Mouse (Mus musculus) left cerebral cortex, postnatal 10 days (tissue): ENCODE data around the gene Mta3. TPM values are rescaled to one million over a fixed set of nuclear protein-coding genes. Genes with fewer than 3 reads are reported as not detected.

ENCODE experiments used
- DNase-seq, 2 experiments: peaks; one replicate each; pipeline ENCODE4 v3.0.0; 2021 to 2022; ENCODE audit warnings: low spot score in 2 of 2, mixed read lengths in 1 of 2; ENCODE audit errors: extremely low spot score in 1 of 2
- intact Hi-C: fragments of 180-260 bp; cut with DNase I; formaldehyde crosslinking; loops from one replicate; pipeline ENCODE4 v1.15.1; 2025
- total RNA-seq, 2 experiments: library from RNA; stranded (reverse); gene quantifications; 2 replicates each; pipeline ENCODE4 v1.2.3; 2021

Gene Mta3
- total RNA-seq, 2 experiments from 2014 or later: 57.6 to 65.6 TPM

DNA sequence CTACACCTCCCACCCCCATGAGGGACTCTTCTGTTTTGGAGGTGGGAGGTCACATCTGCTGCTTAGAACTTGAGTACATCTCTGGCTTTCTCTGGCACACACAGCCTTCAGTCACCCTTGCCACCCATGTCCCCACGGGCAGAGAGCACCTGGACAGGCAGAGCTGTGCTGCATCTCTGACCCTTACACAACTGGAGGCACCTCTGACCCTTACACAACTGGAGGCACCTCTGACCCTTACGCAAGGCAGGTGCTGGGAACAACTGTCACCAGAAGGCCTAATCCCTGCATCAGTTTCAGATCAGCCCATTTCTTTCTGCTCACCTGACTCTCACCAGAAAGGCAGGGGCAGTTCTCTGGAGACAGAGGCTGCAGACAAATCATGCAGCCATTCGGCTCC, 130.1 kb downstream of the Mta3 start:
- intact Hi-C loops: no loop called here
- peak in 1 of 2 experiments; percentile 20 for DNase-seq

DNA sequence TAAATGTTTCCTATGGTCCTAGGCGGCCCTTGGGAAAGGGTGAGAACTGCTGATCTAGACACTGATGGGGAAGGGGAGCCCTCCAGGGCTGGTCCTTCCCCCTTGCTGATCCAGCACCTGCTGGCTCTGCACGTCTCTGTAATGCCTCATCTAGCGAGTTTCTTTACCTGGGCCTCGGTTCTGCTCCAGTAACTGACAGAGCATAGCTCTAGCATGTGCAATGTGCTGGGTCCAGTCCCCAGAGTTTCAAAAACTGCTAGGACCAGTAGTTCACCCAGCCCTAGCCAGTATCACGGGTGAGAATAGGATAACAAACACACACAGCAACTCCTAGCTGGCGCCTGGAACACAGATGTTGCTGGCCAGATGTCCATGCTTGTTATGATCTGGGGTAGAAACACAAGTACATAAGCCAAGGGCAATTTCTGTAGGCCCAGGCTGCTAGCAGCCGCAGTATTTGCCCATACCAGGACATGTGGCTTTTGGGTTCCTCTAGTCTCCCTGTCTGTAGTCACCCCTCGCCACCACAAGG, 131.8 kb downstream of the Mta3 start:
- DNase-seq: no peak
- intact Hi-C loops: no loop called here

- peak in 1 of 2 experiments; percentile 23 for DNase-seq
- intact Hi-C loops: no loop called here
Measured at GRCm38 (mm10) chr17:83839132-83839531, 133.2 kb downstream of the Mta3 start.

- no peak for DNase-seq
- intact Hi-C loops: no loop called here
Measured at GRCm38 (mm10) chr17:83841011-83841410, 135.0 kb downstream of the Mta3 start.

DNA sequence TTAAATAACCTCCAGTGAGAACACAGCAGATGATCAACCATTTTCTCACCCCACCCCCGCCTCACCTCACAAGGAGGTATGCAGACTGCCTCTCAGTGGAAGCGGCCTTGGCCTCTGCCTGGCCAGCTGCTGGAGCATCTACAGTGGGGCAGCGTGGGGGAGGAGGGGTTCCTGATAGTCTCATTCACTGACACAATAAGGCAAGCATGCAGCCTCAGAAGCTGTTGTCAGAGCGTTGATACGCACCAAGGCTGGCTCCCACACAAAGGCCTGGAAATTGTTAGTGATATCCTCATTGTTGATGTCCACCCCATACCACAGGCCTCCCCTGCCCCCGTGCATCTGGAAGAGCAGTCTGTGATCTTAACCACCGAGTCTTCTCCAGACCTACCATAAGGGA, 137.8 kb downstream of the Mta3 start:
- DNase-seq: no peak
- intact Hi-C loops: no loop called here

DNA sequence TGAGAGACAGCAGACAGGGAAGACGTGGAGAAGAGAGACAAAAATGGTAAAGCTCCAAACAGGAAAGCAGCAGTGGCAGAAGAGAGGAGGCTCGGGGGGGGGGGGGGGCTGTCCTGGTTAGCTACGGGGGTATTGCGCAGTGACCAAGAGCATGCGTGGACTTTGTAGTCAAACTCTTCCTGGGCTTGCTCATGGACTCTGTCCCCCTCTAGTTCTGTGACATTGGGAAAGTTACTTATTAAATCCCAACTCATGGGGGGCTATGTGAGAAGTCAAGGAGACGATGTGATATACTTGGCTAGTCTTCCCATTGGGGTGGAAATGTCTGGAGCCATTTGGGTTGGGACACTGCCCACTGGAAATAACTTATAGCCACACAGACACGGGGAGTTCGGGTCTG, 139.6 kb downstream of the Mta3 start:
- no peak for DNase-seq
- intact Hi-C loops: no loop called here

- intact Hi-C loops: no loop called here
- no peak for DNase-seq
Measured at GRCm38 (mm10) chr17:83846301-83847021, 140.5 kb downstream of the Mta3 start.

GRCm38 (mm10) chr17:83847100-83847499, 141.1 kb downstream of the Mta3 start:
- intact Hi-C loops: no loop called here
- no peak for DNase-seq

DNA sequence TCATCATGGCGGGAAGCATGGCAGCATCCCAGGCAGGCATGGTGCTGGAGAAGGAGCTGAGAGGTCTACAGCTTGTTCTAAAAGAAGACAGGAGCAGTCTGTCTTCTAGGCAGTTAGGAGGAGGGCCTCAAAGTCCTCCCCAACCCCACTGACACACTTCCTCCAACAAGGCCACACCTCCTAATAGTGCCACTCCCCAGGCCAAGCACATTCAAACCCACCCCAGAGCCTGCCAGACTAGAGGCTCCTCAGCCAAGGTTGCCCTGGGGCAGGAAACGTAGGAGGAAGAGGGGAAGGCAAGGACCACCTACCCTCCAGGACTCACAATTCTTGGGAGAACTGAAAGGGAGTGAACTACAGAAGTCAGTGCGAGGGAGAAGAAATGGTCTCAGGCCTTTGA, 141.9 kb downstream of the Mta3 start, which contains the start of gene Haao:
Gene Haao, minus strand, starts transcription at position 149 of the 400 bp plus-strand sequence.
- intact Hi-C loops: no loop called here
- DNase-seq: no peak

- intact Hi-C loops: no loop called here
- DNase-seq: no peak
Measured at GRCm38 (mm10) chr17:83848482-83848881, 142.5 kb downstream of the Mta3 start.

- no peak for DNase-seq
- intact Hi-C loops: no loop called here
Measured at GRCm38 (mm10) chr17:83849081-83849675, 143.2 kb downstream of the Mta3 start.

- no peak for DNase-seq
- intact Hi-C loops: loop anchor here (5.0 kb wide), 3 partner anchors 217 to 822 kb away; partner anchors contain the start of gene Kcng3
Measured at GRCm38 (mm10) chr17:83849717-83850116, 143.8 kb downstream of the Mta3 start.

- intact Hi-C loops: loop anchor here (5.0 kb wide), 3 partner anchors 218 to 823 kb away; partner anchors contain the start of gene Kcng3
- DNase-seq: peak; percentile 80 to 87
Measured at GRCm38 (mm10) chr17:83850458-83850857, 144.5 kb downstream of the Mta3 start.

GRCm38 (mm10) chr17:83850864-83851263, 144.9 kb downstream of the Mta3 start:
- DNase-seq: no peak
- intact Hi-C loops: loop anchor here (5.0 kb wide), 3 partner anchors 219 to 824 kb away; partner anchors contain the start of gene Kcng3

DNA sequence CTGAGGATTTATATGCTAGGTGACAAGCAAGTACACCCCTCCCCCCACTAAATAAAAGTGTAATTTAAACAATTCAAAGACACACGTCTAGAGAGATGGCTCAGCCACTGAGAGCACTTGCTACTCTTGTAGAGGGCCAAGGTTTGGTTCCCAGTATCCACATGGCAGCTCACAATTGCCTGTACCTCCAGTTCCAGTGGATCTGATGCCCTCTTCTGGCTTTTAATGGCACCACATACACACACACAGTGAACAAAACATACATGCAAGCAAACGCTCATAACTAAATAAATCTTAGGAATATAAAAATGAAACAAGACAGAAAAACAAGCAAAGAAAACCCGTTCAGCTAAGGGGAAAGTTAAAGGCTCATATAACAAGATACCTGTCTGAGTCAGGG, 147.9 kb downstream of the Mta3 start:
- no peak for DNase-seq
- intact Hi-C loops: loop anchor here (5.0 kb wide), 3 partner anchors 222 to 827 kb away; partner anchors contain the start of gene Kcng3

DNA sequence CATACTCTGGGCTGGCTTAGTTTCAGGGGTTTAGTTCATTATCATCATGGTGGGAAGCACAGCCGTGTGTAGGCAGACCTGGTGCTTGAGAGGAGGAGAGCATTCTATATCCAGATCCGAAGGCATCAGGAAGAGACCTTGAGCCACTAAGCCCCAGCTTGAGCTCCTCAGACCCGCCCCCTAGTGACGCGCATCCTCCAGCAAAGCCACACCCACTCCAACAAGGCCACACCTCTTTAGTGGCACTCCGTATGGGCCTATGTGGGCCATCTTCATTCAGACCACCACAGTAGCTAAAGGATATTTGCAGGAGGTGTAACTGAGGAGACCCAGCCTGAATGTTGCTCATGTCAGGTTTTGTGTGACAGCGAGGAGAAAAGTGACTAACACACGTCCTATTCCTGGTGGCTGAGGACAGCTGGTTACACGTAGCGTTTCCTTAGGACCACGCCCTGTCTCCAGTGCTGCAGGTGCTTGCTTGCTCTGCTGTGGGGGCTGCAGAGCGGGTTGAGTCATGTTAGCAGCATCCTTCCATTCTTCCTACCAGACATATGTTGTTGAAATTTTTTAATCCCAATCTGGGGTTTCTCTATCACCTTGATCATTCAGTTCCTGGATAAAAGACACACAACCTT, 148.4 kb downstream of the Mta3 start:
- intact Hi-C loops: loop anchor here (5.0 kb wide), 3 partner anchors 222 to 827 kb away; partner anchors contain the start of gene Kcng3
- peak in 1 of 2 experiments; percentile 59 for DNase-seq

GRCm38 (mm10) chr17:83858413-83858812, 152.4 kb downstream of the Mta3 start:
- DNase-seq: no peak
- intact Hi-C loops: no loop called here

DNA sequence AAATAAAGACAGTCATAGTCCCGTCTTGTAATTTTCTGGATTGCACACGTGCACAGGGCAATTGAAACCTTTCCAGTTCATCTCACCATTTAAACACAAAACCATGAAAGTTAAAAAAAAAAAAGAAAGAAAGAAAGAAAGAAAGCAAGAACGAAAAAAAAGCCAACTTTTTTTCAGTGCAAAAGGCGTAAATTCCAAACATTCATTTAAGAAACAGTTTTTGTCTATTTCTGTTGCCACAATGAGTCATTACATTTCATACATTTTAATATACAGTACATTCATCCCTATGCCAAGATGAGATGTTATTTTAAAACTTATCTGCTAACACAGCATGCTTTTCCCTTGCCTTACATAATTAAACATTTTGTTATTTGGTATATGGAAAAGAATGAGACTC, 153.7 kb downstream of the Mta3 start:
- intact Hi-C loops: no loop called here
- no peak for DNase-seq

- DNase-seq: no peak
- intact Hi-C loops: no loop called here
Measured at GRCm38 (mm10) chr17:83860224-83860623, 154.3 kb downstream of the Mta3 start.
